Mouse (Mus musculus) cerebellum, adult 2 months (tissue): ENCODE measurements around the gene Aff3. TPM values are rescaled to one million over a fixed set of nuclear protein-coding genes. Genes with fewer than 3 reads are reported as not detected.

Experiments
- DNase-seq, 2 experiments: peaks; one replicate each; pipeline ENCODE4 v3.0.0; 2021
- H3K27ac ChIP-seq: fragments of 200-500 bp; 2 replicates; pipeline ENCODE4 v1.5.1; 2012; ENCODE audit warnings: low read length, control low read depth, inconsistent platforms; ENCODE audit not compliant: insufficient read depth
- H3K27me3 ChIP-seq: fragments of 200-500 bp; 2 replicates; pipeline ENCODE4 v1.6.1; 2012; ENCODE audit warnings: inconsistent platforms, mild to moderate bottlenecking, low read length, moderate library complexity; ENCODE audit not compliant: control insufficient read depth, insufficient read depth
- H3K4me1 ChIP-seq: fragments of 200-500 bp; 2 replicates; pipeline ENCODE4 v1.6.1; 2011; ENCODE audit warnings: low read length; ENCODE audit not compliant: control insufficient read depth, insufficient read depth
- H3K4me3 ChIP-seq: fragments of 200-500 bp; replicated peaks from 2 replicates; pipeline ENCODE3; 2011; ENCODE audit warnings: mild to moderate bottlenecking, low read depth, low read length, control low read depth; ENCODE audit not compliant: insufficient read depth
- CTCF ChIP-seq: fragments of 200-500 bp; IDR thresholded peaks from 2 replicates; pipeline ENCODE4 v1.5.1; 2011; ENCODE audit warnings: low read depth, mild to moderate bottlenecking, control low read depth, low read length, moderate library complexity, borderline replicate concordance; ENCODE audit not compliant: insufficient read depth
- POLR2A ChIP-seq: fragments of 200-500 bp; IDR thresholded peaks from 2 replicates; pipeline ENCODE4 v1.6.1; 2011; ENCODE audit warnings: low read length, control low read depth, borderline replicate concordance; ENCODE audit not compliant: insufficient read depth
- WGBS: fragments of 180-500 bp; shearing (Covaris S2); methylation state at CpG from one replicate; pipeline ENCODE4 v1.1.7; 2018; 5-methylcytosine and 5-hydroxymethylcytosine counted together
- polyA plus RNA-seq: library from polyadenylated mRNA; depleted of rRNA; stranded (reverse); fragments of >200 nt; gene quantifications from 2 replicates; pipeline ENCODE4 v1.2.3, GENCODE M21; 2012

Aff3 gene
- polyA plus RNA-seq, 1 experiment = 19.8 TPM

- Histone ChIP-seq H3K4me1 (no peaks in the 10 kb centered on the region), H3K4me3 (no peak overlapping the region), H3K27me3 (no peaks in the 10 kb centered on the region), H3K27ac (no peak overlapping the region)
- 71% methylated on average over 7 of the region's 7 CpGs for WGBS
- TF ChIP-seq POLR2A (no peak), CTCF (no peak)
- DNase-seq = no peak
These were observed 384.2 kb downstream of the Aff3 start for GRCm38 (mm10) chr1:38280549-38280948.

DNA sequence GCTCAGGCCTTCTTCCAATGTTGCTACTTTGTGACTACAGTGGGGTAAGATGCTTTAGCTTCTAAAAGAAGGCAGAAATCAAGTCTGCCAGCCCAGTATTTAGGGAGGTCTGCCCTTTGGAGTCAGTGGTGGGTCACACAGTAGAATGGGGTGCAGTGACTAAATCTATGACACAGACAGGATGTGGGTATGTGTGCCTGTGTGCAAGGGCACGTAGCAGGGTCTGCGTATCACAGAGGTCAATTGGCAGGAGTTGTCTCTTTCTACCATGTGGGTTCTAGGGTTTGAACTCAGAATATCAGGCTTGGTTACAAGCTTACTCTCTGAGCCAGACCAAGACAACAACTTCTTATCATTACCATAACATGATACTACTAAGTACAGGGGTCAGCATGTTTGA, 393.4 kb downstream of the Aff3 start:
- no peak overlapping the region for H3K4me3 ChIP-seq

GRCm38 (mm10) chr1:38268246-38269042, 396.3 kb downstream of the Aff3 start:
- no peak for DNase-seq
- Histone ChIP-seq H3K27ac (no peak overlapping the region), H3K4me1 (peaks cover 2% of the 10 kb centered on the region; the same call in 1 of the 2 replicates), H3K4me3 (no peak overlapping the region), H3K27me3 (no peaks in the 10 kb centered on the region)
- WGBS = 73% methylated on average over 20 of the region's 20 CpGs
- TF ChIP-seq CTCF (no peak), POLR2A (no peak)

More for the DNA sequence above, 393.4 kb downstream of the Aff3 start:
- no peak for TF ChIP-seq POLR2A
- 100% methylated on average over 2 of the region's 2 CpGs for WGBS
- no peaks in the 10 kb centered on the region for H3K4me1 ChIP-seq
- no peaks in the 10 kb centered on the region for H3K27me3 ChIP-seq
- no peak for DNase-seq
- H3K27ac ChIP-seq = no peak overlapping the region

GRCm38 (mm10) chr1:38263251-38263650, 401.5 kb downstream of the Aff3 start:
- no peak overlapping the region for H3K4me3 ChIP-seq
- H3K27ac ChIP-seq = no peak overlapping the region
- WGBS = 47% methylated on average over 8 of the region's 8 CpGs
- peaks cover 4% of the 10 kb centered on the region; the same call in 1 of the 2 replicates for H3K4me1 ChIP-seq
- peak in 1 of 2 experiments; percentile 4 for DNase-seq
- H3K27me3 ChIP-seq = no peaks in the 10 kb centered on the region
- TF ChIP-seq CTCF (no peak), POLR2A (no peak)

DNA sequence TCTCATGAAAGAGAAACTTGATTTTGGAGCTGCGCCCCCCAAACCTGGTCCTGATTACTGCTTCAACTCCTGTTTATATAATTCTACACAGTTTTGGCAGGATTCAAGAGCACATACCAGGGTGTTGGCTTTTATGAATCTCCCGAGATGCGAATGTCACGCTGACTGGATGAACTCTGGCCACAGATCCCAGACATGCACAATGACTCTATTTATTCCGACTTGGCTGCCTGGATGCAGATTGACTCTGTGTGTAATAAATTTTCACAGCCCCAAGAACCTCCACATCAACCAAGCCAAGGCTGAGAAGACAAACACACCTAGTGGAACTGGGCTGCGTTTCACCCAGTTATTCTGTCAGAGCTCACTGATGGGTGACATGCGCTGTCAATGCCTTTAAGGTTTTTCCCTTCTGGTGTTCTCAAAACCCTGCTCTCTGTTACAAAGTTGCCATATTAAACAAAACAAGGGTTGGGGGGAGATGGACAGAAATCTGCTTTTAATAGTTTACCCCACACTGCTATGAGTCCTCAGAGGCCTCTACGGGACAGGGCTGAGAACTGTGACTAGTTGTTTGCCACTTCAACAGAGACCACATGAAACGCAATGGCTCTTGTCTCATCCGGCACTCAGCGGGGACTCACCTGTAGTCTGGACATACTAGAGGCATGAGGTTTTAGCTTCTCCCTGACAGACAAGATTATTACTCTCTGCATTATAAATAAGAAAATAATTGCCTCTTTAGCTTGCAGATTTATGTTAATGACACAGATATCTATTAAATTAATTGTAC, 402.2 kb downstream of the Aff3 start:
- Histone ChIP-seq H3K4me3 (no peak overlapping the region), H3K4me1 (peaks cover 4% of the 10 kb centered on the region; the same call in 1 of the 2 replicates), H3K27me3 (no peaks in the 10 kb centered on the region), H3K27ac (no peak overlapping the region)
- no peak for TF ChIP-seq POLR2A
- 58% methylated on average over 11 of the region's 11 CpGs for WGBS
- DNase-seq = peak in 1 of 2 experiments; percentile 43

DNA sequence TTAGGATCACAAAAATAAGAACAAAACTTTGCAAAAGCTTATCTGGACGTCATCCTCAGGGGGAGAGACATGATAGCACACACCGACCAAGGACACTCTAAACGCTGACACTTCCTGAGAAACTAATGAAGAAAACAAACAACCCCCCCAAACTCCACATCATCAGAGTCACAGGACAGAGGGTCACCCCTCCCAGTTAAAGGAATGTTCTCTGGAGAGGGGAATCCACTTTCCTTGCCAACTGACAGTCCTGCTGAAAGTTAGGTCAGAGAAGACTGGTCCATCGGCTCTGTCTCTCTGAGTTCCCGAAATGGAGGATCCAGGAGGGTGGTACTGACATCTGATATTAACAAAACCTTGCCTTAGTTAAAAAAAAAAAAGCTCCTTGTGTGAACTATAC, 403.7 kb downstream of the Aff3 start:
- 93% methylated on average over 5 of the region's 5 CpGs for WGBS

DNA sequence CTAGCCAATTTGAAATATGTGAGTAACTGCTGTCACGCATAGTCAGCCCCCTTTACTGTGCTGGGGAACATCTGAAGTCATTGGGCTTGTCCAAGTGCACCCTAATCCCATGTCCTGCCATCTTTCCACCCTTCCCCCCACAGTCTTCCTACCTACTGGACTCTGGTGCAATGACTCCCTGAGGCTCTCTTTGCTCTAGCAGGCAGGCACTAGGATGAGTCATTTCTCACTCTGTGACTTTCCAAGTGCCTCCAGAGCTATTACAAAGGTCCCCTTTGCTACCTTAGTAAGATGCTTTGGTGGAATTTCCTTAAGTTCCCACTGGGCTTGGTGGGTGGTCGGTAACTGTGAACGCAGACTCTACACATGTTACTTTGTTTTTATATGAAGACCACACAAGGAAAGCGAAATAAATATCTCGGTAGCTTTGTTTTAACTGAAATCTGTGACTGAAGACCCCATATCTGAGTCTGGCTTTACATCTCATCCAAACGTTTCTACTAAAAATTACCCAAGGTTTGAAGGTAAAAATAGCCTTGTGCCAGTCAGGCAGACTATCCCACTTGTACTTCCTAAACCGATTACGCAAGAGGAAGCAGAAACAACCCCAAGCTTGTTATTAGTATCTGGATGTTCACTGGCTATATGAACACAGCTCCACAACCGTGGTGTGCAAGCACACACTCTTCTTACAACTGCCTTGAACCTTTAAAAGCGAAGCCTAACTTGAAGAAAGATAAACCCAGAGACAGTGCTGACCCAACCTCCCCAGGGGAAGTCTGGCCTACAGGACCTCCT, 405.0 kb downstream of the Aff3 start:
- H3K4me3 ChIP-seq = no peak overlapping the region
- WGBS = 93% methylated on average over 10 of the region's 10 CpGs
- no peak overlapping the region for H3K27ac ChIP-seq
- peaks cover 4% of the 10 kb centered on the region; the same call in 1 of the 2 replicates for H3K4me1 ChIP-seq
- no peaks in the 10 kb centered on the region for H3K27me3 ChIP-seq
- no peak for TF ChIP-seq POLR2A
- no peak for TF ChIP-seq CTCF
- DNase-seq = no peak

More for the DNA sequence above, 403.7 kb downstream of the Aff3 start:
- DNase-seq = no peak
- TF ChIP-seq POLR2A (no peak), CTCF (no peak)
- Histone ChIP-seq H3K27me3 (no peaks in the 10 kb centered on the region), H3K4me3 (no peak overlapping the region), H3K4me1 (peaks cover 4% of the 10 kb centered on the region; the same call in 1 of the 2 replicates), H3K27ac (no peak overlapping the region)

DNA sequence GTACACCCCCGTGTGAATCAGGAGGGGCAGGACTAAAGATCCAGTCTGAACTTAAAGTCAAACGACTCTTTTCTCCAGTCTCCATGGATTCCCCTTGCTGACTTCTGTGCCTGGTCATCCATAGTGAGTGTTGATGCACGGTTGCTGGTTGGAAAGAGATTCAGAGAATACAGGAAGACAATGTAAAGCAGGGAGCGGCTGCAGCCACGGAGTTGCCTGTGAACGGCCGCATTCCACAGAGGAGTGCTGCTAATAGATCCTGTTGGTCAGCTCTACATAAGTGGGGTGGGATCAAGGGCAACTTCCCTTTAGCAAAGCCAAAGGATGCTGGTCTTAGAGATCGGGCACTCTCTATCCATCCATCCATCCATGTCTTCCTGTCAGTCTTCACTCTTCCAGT, 410.3 kb downstream of the Aff3 start:
- no peak overlapping the region for H3K4me3 ChIP-seq
- H3K4me1 ChIP-seq = no peaks in the 10 kb centered on the region
- H3K27ac ChIP-seq = no peak overlapping the region
- TF ChIP-seq CTCF (no peak), POLR2A (no peak)
- no peak for DNase-seq
- no peaks in the 10 kb centered on the region for H3K27me3 ChIP-seq
- WGBS = 83% methylated on average over 8 of the region's 8 CpGs
